Mouse (Mus musculus): Measurements from ENCODE around the gene Tnfaip8l2.

Gene Tnfaip8l2

DNA sequence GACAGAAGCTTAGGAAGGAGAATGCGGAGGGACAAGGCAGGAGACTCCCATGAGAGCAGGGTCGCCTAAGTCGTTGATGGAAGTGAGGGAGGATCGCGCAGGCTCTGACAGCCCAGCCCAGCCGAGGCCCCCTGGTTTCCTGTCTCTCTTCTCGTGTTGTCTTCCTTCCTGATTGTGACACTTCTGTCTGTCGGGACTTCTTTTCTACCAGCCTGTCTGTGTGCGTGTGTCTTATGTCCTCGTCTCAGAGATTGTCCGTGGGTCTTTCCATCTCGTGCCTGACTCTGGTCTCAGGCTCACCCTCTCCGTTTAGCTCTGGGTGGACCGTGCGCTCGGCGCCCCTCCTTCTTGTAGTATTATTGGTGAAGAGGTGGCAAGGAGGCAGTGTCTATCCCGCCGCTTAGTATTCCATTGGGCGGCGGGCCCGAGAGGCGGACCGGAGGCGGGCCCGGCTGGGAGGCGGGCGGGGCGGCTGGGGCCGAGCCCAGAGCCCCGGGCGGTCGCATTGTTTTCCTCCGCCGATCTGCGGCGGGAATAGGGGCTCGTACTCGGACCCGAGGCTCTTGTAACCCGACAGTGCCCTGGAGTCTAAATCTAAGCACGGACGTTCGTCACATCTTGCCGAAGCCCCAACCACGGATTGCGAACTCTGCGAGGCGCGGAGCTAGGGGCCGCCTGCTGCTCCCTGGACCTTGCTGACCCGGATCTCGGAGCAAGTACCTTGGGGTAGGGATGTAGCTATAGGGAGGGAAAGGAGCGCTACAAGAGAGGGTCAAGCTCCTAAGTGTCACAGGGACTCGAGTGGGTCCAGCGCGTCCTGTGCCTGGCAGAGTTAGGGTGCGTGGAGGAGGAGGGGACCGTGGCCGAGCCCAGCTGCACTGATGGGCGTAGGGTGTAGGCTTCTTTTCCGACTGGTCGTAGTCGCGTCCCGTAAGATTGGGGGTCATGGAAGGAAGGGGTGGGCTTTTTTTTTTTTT lies 18.1 kb upstream of the Tnfaip8l2 start, which contains the start of gene Sema6c:
Gene Sema6c (plus strand): TSS at position 471 of the 977 bp plus-strand sequence.
- WGBS, result under 1% methylated on average over 66 of the region's 66 CpGs

DNA sequence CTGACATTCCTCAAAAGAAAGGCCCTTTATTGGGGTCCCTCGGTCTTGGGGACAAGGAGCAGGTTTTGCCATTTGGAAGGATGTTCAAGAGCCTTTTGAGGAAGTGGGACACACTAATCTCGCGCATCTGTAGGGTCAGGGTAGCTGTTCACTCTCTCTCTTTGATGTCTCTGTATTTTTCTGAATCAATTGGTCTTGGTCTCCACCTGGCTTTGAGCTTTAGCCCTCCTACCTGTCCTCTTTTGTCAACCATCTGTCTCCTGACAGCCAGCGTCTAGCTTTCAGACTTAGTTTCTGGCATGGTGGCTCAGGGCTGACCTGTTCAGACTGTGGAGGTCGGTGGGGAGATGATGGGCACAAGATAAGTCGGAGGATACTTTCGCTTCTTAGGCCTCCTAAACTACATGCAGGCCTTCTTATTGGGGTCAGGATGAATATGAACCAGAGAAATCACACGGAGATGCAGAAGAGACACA lies 17.4 kb upstream of the Tnfaip8l2 start:
- WGBS, result 29% methylated on average over 8 of the region's 8 CpGs

DNA sequence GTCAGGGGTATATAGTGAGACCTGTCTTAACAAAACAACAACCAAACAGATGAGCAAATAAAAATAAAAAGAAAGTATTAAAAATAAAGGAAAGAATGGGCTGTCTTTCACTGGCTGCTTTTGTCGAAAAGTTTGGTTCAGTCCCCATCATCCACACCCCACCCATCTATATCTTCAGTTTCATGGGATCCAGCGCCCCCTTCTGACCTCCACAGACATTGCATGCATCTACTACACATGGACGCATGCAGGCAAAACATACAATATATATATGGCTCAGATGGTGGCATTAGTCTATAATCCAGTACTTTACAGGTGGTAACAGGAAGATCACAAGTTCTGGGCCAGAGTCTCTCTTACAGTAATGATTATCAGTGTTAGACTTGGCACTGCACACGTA lies 11.7 kb upstream of the Tnfaip8l2 start:
- 43% methylated on average over 4 of the region's 4 CpGs for WGBS

DNA sequence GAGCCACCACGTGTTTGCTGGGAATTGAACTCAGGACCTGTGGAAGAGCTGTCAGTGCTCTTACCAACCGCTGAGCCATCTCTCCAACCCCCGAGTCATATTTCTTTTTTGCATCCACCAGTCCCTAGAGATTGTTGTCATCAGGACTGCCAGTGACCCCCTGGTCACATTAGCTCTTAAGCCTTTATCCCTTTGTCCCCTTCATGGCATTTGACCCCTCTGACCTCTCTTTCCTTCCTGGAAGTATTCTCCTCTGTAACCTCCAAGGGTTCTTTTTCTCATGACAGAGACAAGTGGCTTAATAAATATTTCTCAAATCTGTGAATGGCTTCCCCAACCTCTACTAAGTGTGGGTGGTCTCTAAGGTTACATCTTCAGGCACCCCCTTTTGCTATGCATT lies 5.8 kb upstream of the Tnfaip8l2 start:
- 70% methylated on average over 3 of the region's 3 CpGs for WGBS

DNA sequence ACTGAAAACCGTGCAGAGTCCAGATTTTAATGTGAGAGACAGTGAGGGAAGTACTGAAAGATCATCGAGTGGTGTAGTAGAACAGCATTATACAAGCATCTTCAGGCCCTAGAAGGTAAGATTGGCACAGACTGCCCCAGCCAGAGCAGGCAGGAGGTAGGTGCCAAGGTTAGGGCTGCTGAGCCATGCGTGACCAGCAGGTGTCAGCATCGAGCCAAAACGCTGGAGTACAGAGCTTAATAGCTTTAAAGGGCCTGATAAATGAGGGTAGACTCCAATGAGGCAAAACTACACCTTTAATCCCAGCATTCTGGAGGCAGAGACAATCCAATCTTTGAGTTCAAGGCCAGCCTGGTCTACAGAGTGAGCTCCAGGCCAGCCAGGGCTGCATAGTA lies 454 bp upstream of the Tnfaip8l2 start:
- WGBS, result 13% methylated on average over 5 of the region's 5 CpGs

DNA sequence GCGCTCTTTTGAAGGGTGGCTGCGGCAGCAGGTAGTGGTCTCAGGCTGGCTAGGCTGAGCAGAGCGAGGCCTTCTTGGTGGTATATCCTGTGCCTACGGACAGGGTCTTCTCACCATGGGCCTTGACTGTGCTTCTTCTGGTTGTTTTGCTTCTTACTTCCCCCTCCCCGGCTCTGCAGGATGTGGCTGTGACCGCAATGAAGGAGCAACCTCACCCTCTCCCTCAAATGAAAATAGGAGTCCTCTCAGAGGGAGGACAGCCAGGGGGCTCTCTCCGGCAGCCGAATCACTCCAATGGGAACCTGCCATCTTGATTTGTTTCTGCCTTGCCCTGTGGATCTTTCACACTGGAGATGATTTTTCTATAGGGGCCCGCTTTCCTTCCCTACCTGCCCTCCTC lies 686 bp downstream of the Tnfaip8l2 start:
- 90% methylated on average over 9 of the region's 9 CpGs for WGBS

DNA sequence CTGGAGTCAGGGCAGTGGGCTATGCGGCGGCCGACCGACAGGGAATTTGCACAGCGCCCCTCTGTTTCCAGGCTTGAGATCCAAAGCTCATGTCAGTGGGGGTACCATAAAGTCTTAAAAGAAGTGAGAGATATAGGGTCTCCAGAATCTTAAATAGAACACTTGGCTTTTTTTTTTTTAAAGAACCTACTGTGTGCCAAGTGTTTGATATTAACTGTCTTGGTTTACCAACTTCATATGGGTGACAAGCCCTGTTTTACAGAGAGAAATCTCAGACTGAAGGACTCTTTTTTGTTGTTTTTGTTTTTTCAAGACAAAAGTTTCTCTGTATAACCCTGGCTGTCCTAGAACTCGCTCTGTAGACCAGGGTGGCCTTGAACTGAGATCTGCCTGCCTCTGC lies 1.4 kb downstream of the Tnfaip8l2 start:
- 95% methylated on average over 6 of the region's 6 CpGs for WGBS

DNA sequence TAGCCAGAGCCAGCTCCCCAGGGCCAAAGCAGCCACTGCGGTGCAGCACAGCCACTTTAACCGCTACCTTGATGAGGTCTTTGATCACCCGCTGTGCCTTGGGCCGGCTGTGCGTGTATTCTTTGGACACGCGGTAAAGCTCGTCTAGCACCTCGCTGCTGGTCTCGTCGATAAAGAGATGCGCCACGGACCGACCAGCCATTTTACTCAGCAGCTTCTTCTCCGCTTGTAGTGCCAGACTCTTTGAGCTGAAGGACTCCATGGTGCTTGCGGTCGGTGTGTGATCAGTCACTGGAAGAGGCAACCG lies 1.9 kb downstream of the Tnfaip8l2 start:
- 73% methylated on average over 18 of the region's 18 CpGs for WGBS

DNA sequence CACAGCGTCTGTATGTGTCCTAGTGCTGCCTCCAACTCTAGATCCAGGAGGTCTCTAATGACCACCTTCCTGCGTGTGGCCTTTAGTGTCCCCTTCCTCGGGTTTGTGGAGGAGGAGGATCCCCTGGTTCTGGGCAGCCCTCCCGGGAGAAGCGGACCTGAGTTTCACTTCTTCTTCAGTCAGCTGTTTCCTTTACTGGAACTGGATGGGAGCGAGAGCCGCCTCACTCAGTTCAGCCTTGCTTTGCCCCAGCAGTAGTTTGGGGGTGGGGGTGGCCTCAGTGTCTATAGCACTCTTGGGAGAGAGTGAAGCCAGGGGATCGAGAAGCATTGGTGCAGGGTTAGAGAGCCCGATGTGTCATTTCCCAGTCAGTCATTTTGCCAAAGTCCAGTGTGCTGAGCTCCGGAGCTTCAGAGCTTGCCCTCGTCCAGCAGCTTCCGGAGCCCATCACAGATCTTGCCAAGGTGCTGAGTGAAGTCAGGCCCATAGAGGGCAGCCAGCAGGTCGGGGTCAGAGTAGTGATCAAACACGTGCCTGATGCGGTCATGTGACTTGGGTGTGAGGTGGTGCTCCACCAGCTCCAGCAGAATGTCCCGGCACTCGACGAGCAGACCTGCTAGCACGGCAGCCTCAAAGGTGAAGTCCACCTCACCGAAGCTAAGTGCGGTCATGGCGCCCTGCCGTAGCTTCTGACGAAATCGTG lies 2.4 kb downstream of the Tnfaip8l2 start:
- 74% methylated on average over 25 of the region's 25 CpGs for WGBS

DNA sequence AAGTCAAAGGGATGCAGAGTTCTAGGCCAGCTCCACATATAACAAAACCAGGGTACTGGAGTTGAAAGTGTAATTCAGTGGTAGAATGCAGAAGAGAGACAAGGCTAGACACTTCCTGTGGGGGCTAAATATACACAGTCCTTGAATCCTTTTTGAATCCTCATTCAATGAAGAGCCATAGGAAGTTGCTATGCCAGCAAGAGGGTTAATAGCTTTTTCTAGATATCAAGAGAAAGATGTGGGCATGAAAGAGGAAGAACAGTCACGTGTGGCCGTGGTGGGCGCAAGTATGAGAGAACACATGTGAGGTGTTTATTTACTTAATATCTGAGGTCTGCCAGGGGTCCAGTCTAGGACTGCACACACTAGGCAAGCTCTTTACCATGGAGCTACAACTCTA lies 5.8 kb downstream of the Tnfaip8l2 start:
- WGBS, result 79% methylated on average over 3 of the region's 3 CpGs

DNA sequence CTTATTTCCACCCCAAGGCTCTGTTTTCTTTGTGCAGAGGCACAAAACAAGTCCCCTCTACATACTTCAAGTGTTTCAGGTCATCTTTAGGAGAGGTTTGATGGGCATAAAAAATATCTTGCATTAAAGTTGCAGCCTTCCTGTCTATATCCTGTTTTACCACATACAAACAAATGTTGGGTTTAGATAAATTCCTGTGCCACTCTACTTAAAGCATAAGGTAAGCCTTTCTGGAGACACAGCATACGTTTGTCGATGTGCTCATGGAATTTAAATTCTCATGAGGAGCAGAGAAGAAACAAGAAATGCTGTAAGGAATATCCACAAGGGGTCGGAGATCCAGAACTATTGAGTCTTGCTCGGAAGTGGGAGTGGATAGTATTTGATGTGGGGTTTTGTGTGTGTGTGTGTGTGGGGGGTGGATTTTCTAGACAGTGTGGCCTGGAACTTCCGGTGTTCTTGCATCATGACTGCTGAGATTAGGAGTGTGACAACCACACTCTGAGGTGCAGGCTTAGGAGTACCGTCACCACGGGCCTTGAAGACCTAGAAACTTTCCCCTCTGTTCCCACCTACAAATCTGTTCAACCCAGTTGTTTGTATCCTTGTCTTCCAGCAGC lies 6.6 kb downstream of the Tnfaip8l2 start:
- 41% methylated on average over 7 of the region's 7 CpGs for WGBS

DNA sequence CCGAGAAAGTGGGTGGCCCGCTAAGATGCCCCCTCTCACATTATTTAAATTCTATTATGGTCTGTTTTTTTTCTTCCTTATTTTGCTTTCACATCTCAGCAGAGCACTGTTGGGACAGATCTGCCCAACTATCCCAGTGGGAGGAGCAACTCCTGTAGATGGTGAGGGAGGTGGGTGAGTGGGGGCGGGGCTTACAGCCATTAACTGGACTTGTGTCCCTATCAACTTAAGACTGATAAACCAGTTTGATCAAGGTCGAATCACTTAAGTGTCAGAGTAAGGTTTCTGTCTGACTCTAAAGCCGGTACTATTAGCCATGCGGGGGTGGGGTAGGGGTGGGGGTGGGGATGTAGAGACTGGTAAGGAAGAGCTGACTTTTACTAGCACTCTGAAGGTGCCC lies 7.1 kb downstream of the Tnfaip8l2 start:
- 23% methylated on average over 6 of the region's 6 CpGs for WGBS

DNA sequence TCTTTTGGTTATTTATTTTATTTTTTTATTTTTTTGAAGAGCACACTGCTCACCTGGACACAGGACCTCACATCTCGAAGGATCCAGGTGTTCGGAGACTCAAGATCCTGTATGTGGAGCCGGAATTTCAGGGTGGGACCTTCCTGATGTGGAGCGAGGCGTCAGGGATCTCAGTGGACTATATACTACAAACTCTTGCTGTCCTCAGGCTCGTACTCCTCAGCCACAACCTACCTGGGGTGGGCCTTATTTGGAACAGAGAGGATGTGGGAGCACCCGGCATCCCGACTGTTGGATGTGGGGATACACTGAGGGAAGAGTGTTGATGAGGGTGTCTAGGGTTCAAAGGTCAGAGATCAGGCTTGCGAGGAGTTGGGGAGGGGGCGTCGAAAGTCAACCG lies 8.0 kb downstream of the Tnfaip8l2 start:
- no CpG with 5 or more reads among the region's 12 CpGs for WGBS

DNA sequence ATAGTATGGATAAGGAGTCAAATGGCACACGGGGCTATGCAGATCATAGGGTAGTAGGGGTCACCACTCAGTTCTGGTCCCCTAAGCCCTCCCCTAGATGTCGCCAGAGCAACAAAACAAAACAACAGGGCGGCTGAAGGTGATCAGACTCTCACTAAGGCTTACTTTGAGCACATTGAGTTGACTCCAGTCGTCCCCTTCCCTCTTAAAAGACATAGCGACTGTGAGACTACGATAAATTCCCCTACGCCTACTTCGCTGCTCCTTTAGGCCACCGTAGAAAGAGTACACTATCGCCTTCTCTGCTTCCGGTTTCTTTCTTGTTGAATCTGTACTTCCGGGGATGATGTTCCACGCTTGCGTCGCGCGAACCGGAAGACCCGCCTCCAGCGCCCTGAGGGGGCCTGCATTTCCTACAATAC lies 8.5 kb downstream of the Tnfaip8l2 start, which contains the start of the genes Scnm1 and Lysmd1:
Gene Scnm1 (minus strand): TSS at position 332 of the 422 bp plus-strand sequence.
Gene Lysmd1 (plus strand): TSS at position 409 of the 422 bp plus-strand sequence.
- under 1% methylated on average over 20 of the region's 20 CpGs for WGBS

DNA sequence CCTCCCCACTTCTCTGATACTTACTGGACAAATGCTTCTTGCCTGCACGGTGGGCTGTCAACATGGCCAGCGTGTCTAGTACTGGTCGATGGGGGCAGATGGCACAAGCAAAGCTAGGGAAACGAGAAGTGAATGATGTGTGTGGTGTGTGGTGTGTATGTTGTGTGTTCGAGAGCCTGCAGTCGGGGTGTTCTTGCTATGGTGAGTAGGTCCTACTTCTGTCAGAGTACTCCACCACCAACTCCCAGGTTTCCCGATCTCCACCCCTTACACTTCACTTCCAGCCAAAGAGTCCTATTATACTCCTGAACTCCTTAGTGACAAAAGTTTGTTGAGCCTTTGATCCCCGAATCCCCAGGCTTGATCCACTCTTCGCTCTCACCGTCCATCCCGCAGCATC lies 9.0 kb downstream of the Tnfaip8l2 start:
- 55% methylated on average over 11 of the region's 11 CpGs for WGBS

DNA sequence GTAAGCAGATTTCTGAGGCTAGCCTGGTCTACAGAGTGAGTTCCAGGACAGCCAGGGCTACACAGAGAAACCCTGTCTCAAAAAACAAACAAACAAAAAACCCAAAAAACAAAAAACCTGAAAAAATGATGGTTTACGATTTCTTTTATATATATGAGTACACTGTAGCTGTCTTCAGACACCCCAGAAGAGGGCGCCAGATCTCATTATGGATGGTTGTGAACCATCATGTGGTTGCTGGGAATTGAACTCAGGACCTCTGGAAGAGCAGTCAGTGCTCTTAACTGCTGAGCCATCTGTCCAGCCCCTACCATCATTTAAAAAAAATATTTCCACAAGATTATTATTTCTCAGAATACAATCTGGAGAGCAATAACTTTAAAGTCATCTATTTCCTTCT lies 9.8 kb downstream of the Tnfaip8l2 start:
- WGBS, result 85% methylated on average over 2 of the region's 2 CpGs

DNA sequence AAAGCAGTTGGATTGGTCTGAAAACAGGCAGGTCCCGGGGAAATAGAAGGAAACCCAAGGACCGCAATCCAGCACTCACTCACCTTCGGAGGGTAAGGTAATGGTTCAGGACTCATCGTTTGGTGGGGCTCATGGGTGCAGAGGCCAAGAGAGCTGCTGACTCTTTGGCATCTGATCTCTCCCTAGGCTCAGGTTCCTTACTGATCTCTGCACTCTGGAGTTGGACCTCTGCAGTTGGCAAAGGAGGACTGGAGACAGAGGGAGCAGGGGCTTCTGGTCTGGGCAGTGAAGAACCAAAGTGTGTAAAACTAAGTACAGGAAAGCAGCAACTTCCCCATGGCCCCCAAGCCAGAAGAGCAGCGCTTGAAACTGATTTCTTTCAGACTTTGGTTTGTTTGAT lies 12.1 kb downstream of the Tnfaip8l2 start:
- WGBS, result 88% methylated on average over 5 of the region's 5 CpGs

DNA sequence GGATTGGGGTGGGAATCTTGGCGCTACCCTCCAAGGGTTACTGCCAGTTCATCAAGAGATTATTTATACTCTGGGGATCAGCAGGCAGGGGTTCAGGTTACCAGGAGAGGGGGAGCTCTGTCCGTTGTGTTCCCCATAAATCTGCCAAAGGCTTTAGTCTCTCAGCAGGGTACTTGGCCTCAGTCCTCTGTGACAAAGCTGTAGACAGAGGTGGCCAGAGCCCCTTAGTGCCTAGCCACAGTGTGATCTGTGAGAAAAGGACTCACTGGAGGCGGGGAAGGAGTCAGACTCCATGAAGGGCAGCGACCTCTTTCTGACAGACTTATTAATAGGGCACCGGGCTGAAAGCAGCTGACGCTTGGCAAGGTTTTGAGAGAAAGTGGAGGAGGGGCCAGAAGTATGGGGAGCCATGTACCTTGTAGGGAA lies 12.9 kb downstream of the Tnfaip8l2 start:
- 57% methylated on average over 6 of the region's 6 CpGs for WGBS

DNA sequence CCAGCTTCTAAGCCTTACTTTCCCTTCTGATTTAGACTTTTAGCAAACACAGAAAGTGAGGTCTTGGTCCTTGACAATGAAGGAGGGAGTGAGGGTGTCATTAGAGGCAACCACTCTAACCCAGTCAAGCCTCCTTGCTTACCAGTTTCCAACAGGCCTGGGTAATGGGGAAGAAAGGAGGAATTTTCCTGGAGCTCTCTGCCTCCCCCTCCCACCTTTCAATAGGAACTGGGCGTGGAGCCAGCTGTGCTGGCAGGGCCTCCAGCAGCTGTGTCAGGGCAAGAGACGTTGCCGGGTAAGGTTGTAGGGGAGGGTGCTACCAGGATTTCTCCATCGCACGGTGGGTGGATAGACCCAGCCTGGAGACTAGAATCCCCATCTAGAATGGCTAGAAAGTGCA lies 17.2 kb downstream of the Tnfaip8l2 start:
- 11% methylated on average over 5 of the region's 5 CpGs for WGBS

DNA sequence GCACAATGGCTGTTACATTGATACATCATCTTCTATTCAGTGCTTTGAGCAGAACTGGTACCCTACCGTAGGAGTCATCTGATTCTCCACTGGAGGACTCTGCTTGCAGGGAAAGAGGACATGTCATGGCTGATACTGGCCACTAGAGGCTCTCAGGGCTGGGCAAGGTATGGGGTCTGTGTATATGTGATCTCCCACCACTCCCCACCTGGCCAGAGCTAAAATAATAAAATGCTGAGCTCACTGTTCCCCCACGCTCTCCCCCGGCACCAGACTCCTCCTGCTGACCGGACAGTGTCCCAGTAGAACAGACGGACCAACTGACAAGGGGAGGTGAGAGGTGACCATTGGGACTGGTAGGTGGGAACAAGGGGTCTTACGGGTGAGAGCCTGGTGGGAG lies 17.9 kb downstream of the Tnfaip8l2 start, which contains the start of gene Tmod4:
Gene Tmod4 (plus strand): TSS at position 231 of the 400 bp plus-strand sequence.
- WGBS, result 62% methylated on average over 6 of the region's 6 CpGs

DNA sequence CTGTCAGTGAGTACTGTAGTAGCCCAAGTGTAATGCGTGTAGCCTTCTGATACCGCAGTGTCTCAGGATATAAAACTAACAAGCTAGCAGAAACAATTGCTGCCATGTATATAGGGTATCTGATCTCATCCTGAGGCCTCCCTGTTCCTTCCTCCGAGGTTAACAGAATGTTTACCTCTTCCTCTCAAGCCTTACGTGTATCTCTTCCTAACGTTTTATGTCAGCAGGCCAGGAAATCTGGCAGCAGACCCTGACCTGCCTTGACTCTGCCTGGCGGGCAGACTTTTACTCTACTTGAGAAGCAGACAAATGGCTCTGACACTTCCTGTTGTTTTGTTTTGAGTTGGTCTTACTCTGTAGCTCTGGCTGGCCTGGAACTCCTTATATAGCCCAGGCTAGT lies 20.6 kb downstream of the Tnfaip8l2 start:
- WGBS, result 69% methylated on average over 6 of the region's 6 CpGs

DNA sequence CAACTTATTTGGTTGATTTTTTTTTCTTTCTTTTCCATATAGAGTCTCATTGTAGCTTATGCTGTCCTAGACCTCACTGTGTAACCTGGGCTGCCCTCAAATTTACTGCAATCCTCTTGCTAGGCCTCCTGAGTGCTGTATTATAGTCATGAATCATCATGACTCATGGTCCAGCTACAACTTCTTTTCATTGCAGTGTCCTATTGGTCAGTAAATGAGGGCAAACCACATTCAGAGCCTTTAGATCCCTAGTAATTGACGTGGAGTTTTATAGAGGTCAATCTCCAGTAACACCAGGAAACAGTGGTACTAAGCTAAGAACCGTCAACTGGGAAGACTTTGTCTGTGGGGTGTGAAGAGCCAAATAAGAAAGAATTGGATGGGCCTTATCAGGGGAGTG lies 24.4 kb downstream of the Tnfaip8l2 start:
- 96% methylated on average over 2 of the region's 2 CpGs for WGBS

Measured in cerebral cortex, adult 2 months (tissue).